Mouse (Mus musculus) myocyte (in vitro differentiated cells): Measurements from ENCODE around the gene Wnt1. TPM values are rescaled to one million over a fixed set of nuclear protein-coding genes. Genes with fewer than 3 reads are reported as not detected.

Source experiments
- H3K27me3 ChIP-seq: one replicate; pipeline ENCODE4 v1.6.1; 2011; ENCODE audit not compliant: control insufficient read depth, insufficient read depth, insufficient read length
- H3K36me3 ChIP-seq: one replicate; pipeline ENCODE4 v1.6.1; 2011; ENCODE audit not compliant: control insufficient read depth, insufficient read depth
- H3K4me2 ChIP-seq: one replicate; pipeline ENCODE4 v1.6.1; 2011; ENCODE audit warnings: low read depth, control low read depth
- H3K4me3 ChIP-seq: one replicate; pipeline ENCODE4 v1.5.1; 2011; ENCODE audit warnings: mild to moderate bottlenecking, control low read depth, moderate library complexity
- H3K79me2 ChIP-seq: one replicate; pipeline ENCODE4 v1.6.1; 2011; ENCODE audit not compliant: control insufficient read depth, insufficient read depth
- H3ac ChIP-seq: one replicate; pipeline ENCODE4 v1.6.1; 2011; ENCODE audit not compliant: control insufficient read depth, insufficient read length
- CEBPB ChIP-seq: IDR thresholded peaks from 2 replicates; pipeline ENCODE4 v1.6.1; 2011; ENCODE audit warnings: mild to moderate bottlenecking, moderate library complexity; ENCODE audit not compliant: poor library complexity, insufficient read depth, severe bottlenecking
- E2F4 ChIP-seq: IDR thresholded peaks from one replicate; pipeline ENCODE4 v1.6.1; 2011; ENCODE audit warnings: mild to moderate bottlenecking, control low read depth, moderate library complexity; ENCODE audit not compliant: insufficient read depth
- MAX ChIP-seq: IDR thresholded peaks from one replicate; pipeline ENCODE4 v1.6.1; 2011; ENCODE audit warnings: low read depth, mild to moderate bottlenecking, control low read depth
- MYOD1 ChIP-seq, 3 experiments: IDR thresholded peaks; one replicate each; pipeline ENCODE4 v1.6.1; 2011; ENCODE audit warnings: control low read depth in 2 of 3, low read depth in 2 of 3, mild to moderate bottlenecking in 2 of 3, moderate library complexity in 1 of 3; ENCODE audit not compliant: insufficient read length in 2 of 3, control insufficient read depth in 1 of 3
- MYOG ChIP-seq, 3 experiments: IDR thresholded peaks; one replicate each; pipeline ENCODE4 v1.6.1; 2011; ENCODE audit warnings: control low read depth in 2 of 3, low read depth in 2 of 3, mild to moderate bottlenecking in 2 of 3; ENCODE audit not compliant: insufficient read length in 2 of 3, control insufficient read depth in 1 of 3, insufficient read depth in 1 of 3
- POLR2A ChIP-seq: IDR thresholded peaks from one replicate; pipeline ENCODE4 v1.6.1; 2011; ENCODE audit warnings: low read depth, mild to moderate bottlenecking, control low read depth, moderate library complexity; ENCODE audit not compliant: insufficient read length
- POLR2AphosphoS2 ChIP-seq: IDR thresholded peaks from one replicate; pipeline ENCODE4 v1.6.1; 2011; ENCODE audit warnings: low read depth, control low read depth; ENCODE audit not compliant: insufficient read length
- REST ChIP-seq: IDR thresholded peaks from one replicate; pipeline ENCODE4 v1.6.1; 2011; ENCODE audit warnings: mild to moderate bottlenecking, control low read depth, moderate library complexity; ENCODE audit not compliant: insufficient read depth, insufficient read length
- SRF ChIP-seq: IDR thresholded peaks from one replicate; pipeline ENCODE4 v1.6.1; 2011; ENCODE audit warnings: low read depth; ENCODE audit not compliant: control insufficient read depth, insufficient read length
- TCF12 ChIP-seq: IDR thresholded peaks from one replicate; pipeline ENCODE4 v1.6.1; 2011; ENCODE audit warnings: mild to moderate bottlenecking, control low read depth; ENCODE audit not compliant: poor library complexity, insufficient read depth, severe bottlenecking
- TCF3 ChIP-seq: IDR thresholded peaks from one replicate; pipeline ENCODE4 v1.6.1; 2011; ENCODE audit warnings: low read depth, control low read depth; ENCODE audit not compliant: insufficient read length
- USF1 ChIP-seq: IDR thresholded peaks from one replicate; pipeline ENCODE4 v1.6.1; 2011; ENCODE audit warnings: low read depth, mild to moderate bottlenecking, control low read depth, moderate library complexity
- polyA plus RNA-seq: library from polyadenylated mRNA; unstranded; fragments of >200 nt; fragmentation: generic; extraction: Trizol; gene quantifications from one replicate; pipeline ENCODE4 v1.2.1, GENCODE M21; 2012; ENCODE audit warnings: missing spikeins

Wnt1 gene
- polyA plus RNA-seq, 1 experiment: 0.06 TPM

DNA sequence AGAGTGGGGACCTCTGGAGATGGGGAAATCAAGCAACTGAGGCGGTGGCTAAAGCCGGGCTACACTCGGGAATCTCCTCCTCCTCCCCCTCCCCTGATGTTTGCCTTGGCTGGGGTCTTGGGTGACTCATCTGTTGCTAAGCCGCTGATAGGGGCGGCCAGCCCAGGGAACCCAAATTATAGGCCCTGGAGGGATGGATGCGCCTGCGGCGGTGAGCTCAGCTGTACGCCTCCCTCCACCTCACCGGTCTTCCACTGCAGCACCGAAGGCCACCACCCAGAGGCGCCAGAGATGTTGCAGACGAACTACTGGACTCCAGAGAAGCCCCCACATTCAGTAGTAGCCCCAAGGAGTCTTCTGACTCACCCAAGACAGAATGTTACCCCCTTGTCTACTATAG, 9.1 kb upstream of the Wnt1 start:
- no peaks in the 10 kb centered on the region for H3K36me3 ChIP-seq
- H3ac ChIP-seq: no peak overlapping the region
- H3K79me2 ChIP-seq: no peaks in the 10 kb centered on the region
- peak overlapping the region; percentile 93 for H3K4me2 ChIP-seq
- H3K27me3 ChIP-seq: no peaks in the 10 kb centered on the region
- TF ChIP-seq MYOG (IDR thresholded peaks at IDR 0.05; ENCODE audit: control insufficient read depth in 1 of 3, insufficient read depth in 1 of 3, insufficient read length in 2 of 3, low read depth in 2 of 3): no peak
- no peak for TF ChIP-seq POLR2A
- TF ChIP-seq E2F4: no peak
- no peak for TF ChIP-seq REST
- no peak for TF ChIP-seq MYOD1 (IDR thresholded peaks at IDR 0.05; ENCODE audit: control insufficient read depth in 1 of 3, insufficient read length in 2 of 3, low read depth in 2 of 3)
- no peak for TF ChIP-seq POLR2AphosphoS2
- TF ChIP-seq USF1: no peak
- no peak for TF ChIP-seq SRF
- no peak for TF ChIP-seq TCF12
- TF ChIP-seq MAX: no peak
- TF ChIP-seq CEBPB: no peak
- no peak for TF ChIP-seq TCF3
- peak overlapping the region; percentile 2 for H3K4me3 ChIP-seq

DNA sequence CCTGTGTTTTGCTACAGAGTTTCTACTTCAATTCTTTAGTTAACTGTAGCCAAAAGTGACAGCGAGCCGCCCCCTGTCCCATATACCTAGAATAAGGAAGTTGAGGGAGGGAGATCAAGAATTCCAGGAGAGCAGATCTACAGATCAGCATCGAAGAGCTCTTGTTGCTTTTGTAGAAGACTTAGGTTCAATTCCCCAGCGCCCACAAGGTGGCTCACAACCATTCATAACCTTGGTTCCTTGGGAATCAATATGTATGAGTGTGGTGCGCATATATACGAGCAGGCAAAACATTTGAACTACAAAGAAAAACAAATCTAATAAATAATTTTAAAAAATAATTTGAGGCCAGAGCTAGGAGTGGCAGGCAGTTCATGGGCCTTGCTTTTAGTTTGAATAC, 8.5 kb upstream of the Wnt1 start:
- H3K4me2 ChIP-seq: peak overlapping the region; percentile 93
- no peaks in the 10 kb centered on the region for H3K36me3 ChIP-seq
- H3ac ChIP-seq: no peak overlapping the region
- no peak for TF ChIP-seq MYOD1 (IDR thresholded peaks at IDR 0.05; ENCODE audit: control insufficient read depth in 1 of 3, insufficient read length in 2 of 3, low read depth in 2 of 3)
- TF ChIP-seq TCF3: no peak
- TF ChIP-seq E2F4: no peak
- no peak for TF ChIP-seq CEBPB
- H3K27me3 ChIP-seq: no peaks in the 10 kb centered on the region
- no peak overlapping the region for H3K4me3 ChIP-seq
- no peaks in the 10 kb centered on the region for H3K79me2 ChIP-seq

DNA sequence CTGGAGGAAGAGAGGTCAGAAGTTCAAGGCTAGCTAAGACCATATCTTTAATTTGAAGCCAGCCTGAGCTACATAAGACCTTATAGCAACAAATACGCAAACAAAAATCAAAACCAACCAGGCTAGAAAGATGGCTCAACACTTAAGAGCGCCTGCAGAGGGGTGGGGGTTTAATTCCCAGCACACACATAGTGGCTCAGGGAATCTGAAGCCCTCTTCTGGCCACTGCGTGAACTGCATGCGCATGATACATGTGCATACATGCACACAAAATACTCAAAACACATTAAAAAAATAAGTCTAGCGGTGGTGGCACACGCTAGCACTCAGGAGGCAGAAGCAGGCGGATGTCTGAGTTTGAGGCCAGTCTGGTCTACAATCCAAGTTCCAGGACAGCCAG, 3.9 kb upstream of the Wnt1 start:
- Histone ChIP-seq H3K27me3 (peaks cover 21% of the 10 kb centered on the region), H3K4me3 (no peak overlapping the region), H3ac (no peak overlapping the region), H3K79me2 (no peaks in the 10 kb centered on the region), H3K4me2 (no peak overlapping the region), H3K36me3 (no peaks in the 10 kb centered on the region)
- TF ChIP-seq REST (no peak), E2F4 (no peak), TCF3 (no peak), POLR2AphosphoS2 (no peak), MYOD1 (IDR thresholded peaks at IDR 0.05; ENCODE audit: control insufficient read depth in 1 of 3, insufficient read length in 2 of 3, low read depth in 2 of 3) (no peak), SRF (no peak), MAX (no peak)

DNA sequence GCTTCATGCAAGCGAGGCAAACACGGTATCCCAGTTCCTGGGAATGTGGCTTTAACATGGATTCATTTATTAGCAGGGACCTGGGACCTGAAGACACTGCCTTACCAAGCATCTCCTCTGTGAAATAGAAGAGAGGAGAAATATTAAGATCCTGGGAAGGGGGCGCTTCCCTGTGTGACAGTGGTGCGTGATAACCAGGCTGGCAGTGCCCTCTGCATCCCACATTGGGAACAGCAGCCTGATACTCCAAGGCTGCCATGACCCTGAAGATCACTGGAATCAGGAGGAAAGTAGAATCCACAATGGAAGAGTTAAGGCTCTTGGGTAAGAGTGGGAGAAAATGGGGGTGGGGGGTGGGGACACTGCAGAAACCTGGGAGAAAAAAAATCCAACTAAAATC, 1.7 kb upstream of the Wnt1 start:
- no peaks in the 10 kb centered on the region for H3K79me2 ChIP-seq
- H3K27me3 ChIP-seq: peaks cover 43% of the 10 kb centered on the region
- H3K36me3 ChIP-seq: no peaks in the 10 kb centered on the region
- H3ac ChIP-seq: no peak overlapping the region
- no peak overlapping the region for H3K4me3 ChIP-seq
- TF ChIP-seq CEBPB (no peak), TCF12 (no peak), POLR2AphosphoS2 (no peak), USF1 (no peak), TCF3 (no peak), SRF (no peak), E2F4 (no peak), MAX (no peak), MYOD1 (IDR thresholded peaks at IDR 0.05; ENCODE audit: control insufficient read depth in 1 of 3, insufficient read length in 2 of 3, low read depth in 2 of 3) (no peak), MYOG (IDR thresholded peaks at IDR 0.05; ENCODE audit: control insufficient read depth in 1 of 3, insufficient read depth in 1 of 3, insufficient read length in 2 of 3, low read depth in 2 of 3) (no peak), REST (no peak), POLR2A (no peak)
- no peak overlapping the region for H3K4me2 ChIP-seq

DNA sequence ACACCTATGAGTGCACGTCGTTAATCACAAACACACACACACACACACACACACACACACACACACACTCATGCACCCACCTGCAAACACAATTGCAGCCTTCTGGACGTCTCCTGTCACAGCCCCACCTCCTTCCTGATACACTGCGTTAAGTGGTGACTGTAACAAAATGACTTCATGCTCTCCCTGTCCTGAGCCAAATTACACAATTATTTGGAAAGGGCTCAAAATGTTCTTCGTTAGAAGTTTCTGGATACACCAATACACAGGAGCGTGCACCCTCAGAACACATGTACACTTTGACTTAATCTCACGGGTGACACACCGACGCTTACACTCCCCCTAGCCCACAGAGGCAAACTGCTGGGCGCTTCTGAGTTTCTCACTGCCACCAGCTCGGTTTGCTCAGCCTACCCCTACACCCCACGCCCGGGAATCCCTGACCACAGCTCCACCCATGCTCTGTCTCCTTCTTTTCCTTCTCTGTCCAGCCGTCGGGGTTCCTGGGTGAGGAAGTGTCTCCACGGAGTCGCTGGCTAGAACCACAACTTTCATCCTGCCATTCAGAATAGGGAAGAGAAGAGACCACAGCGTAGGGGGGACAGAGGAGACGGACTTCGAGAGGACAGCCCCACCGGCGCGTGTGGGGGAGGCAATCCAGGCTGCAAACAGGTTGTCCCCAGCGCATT, 541 bp upstream of the Wnt1 start:
- H3K4me2 ChIP-seq: peak overlapping the region; percentile 46
- H3K27me3 ChIP-seq: peaks cover 48% of the 10 kb centered on the region
- H3ac ChIP-seq: no peak overlapping the region
- H3K36me3 ChIP-seq: no peaks in the 10 kb centered on the region
- no peak overlapping the region for H3K4me3 ChIP-seq
- TF ChIP-seq MYOD1 (IDR thresholded peaks at IDR 0.05; ENCODE audit: control insufficient read depth in 1 of 3, insufficient read length in 2 of 3, low read depth in 2 of 3): peak in 2 of 3 experiments; percentile 19 to 26
- TF ChIP-seq REST: no peak
- H3K79me2 ChIP-seq: no peaks in the 10 kb centered on the region
